Mouse (Mus musculus) lung, postnatal 0 days (tissue): Measurements from ENCODE around the gene Myoz1.

Source experiments
- CTCF ChIP-seq: IDR thresholded peaks from 2 replicates; pipeline ENCODE4 v1.5.1; 2016; ENCODE audit warnings: antibody characterized with exemption, mild to moderate bottlenecking
- EP300 ChIP-seq: IDR thresholded peaks from 2 replicates; pipeline ENCODE4 v1.6.1; 2016; ENCODE audit warnings: antibody characterized with exemption, mild to moderate bottlenecking, control low read depth

- no peak for TF ChIP-seq CTCF
- no peak for TF ChIP-seq EP300
Observed at GRCm38 (mm10) chr14:20618211-20618610, 38.1 kb downstream of the Myoz1 start.
